Mouse (Mus musculus) forebrain, embryonic 10.5 days (tissue): ENCODE data around the gene Prss8. TPM values are rescaled to one million over a fixed set of nuclear protein-coding genes. Genes with fewer than 3 reads are reported as not detected.

ENCODE experiments used
- DNase-seq: peaks from one replicate; pipeline ENCODE4 v3.0.0-alpha.2; 2017; ENCODE audit warnings: low spot score; ENCODE audit errors: extremely low spot score
- H3K27ac ChIP-seq: fragments of 300-500 bp; sonication (generic); 2 replicates; pipeline ENCODE4 v1.5.1; 2016; ENCODE audit warnings: mild to moderate bottlenecking
- H3K27me3 ChIP-seq: fragments of 300-500 bp; sonication (generic); 2 replicates; pipeline ENCODE4 v1.6.1; 2016; ENCODE audit warnings: mild to moderate bottlenecking; ENCODE audit not compliant: poor library complexity, severe bottlenecking
- H3K36me3 ChIP-seq: fragments of 300-500 bp; sonication (generic); replicated peaks from 2 replicates; pipeline ENCODE4 v1.6.1; 2016; ENCODE audit warnings: mild to moderate bottlenecking, moderate library complexity
- H3K4me1 ChIP-seq: fragments of 300-500 bp; sonication (generic); 2 replicates; pipeline ENCODE4 v1.6.1; 2016
- H3K4me3 ChIP-seq: fragments of 300-500 bp; sonication (generic); 2 replicates; pipeline ENCODE4 v1.5.1; 2016; ENCODE audit warnings: mild to moderate bottlenecking, moderate library complexity
- H3K9me3 ChIP-seq: fragments of 300-500 bp; sonication (generic); 2 replicates; pipeline ENCODE4 v1.6.1; 2016; ENCODE audit warnings: mild to moderate bottlenecking, moderate library complexity
- WGBS: fragments of 180-500 bp; shearing (Covaris S2); methylation state at CpG from one replicate; pipeline ENCODE4 v1.1.7; 2016; 5-methylcytosine and 5-hydroxymethylcytosine counted together
- polyA plus RNA-seq: library from polyadenylated mRNA; unstranded; fragments of >200 nt; fragmentation: Nextera tagmentation; extraction: Ambion mirVana; gene quantifications from 2 replicates; pipeline ENCODE4 v1.2.1, GENCODE M21; 2016

Gene Prss8
- polyA plus RNA-seq, 1 experiment from 2014 or later = 5.9 TPM

- Histone ChIP-seq H3K36me3 (peaks cover 78% of the 10 kb centered on the region), H3K9me3 (0 out of 2 replicates have a peak, but pooled peaks cover 4% of the 10 kb centered on the region), H3K4me3 (no peak overlapping the region), H3K27ac (no peak overlapping the region), H3K4me1 (peaks cover 28% of the 10 kb centered on the region), H3K27me3 (no peaks in the 10 kb centered on the region)
- WGBS = 90% methylated on average over 12 of the region's 12 CpGs
- no peak for DNase-seq
Measured at GRCm38 (mm10) chr7:127880431-127880830, 49.5 kb downstream of the Prss8 start.

GRCm38 (mm10) chr7:127879301-127879700 lies 50.6 kb downstream of the Prss8 start:
- Histone ChIP-seq H3K4me1 (peaks cover 24% of the 10 kb centered on the region), H3K27ac (no peak overlapping the region), H3K9me3 (0 out of 2 replicates have a peak, but pooled peaks cover 4% of the 10 kb centered on the region), H3K27me3 (no peaks in the 10 kb centered on the region), H3K36me3 (peaks cover 67% of the 10 kb centered on the region), H3K4me3 (peak overlapping the region; percentile 12; the same call in 1 of the 2 replicates)
- no peak for DNase-seq
- WGBS = 97% methylated on average over 9 of the region's 9 CpGs

- peak within 1 kb of the TSS; percentile 93 for H3K4me3 ChIP-seq
- H3K36me3 ChIP-seq = peaks cover 64% of the 10 kb centered on the region
- peak; percentile 93 for DNase-seq
- H3K4me1 ChIP-seq = peaks cover 27% of the 10 kb centered on the region
- no peaks in the 10 kb centered on the region for H3K27me3 ChIP-seq
- peak within 1 kb of the TSS; percentile 99 for H3K27ac ChIP-seq
- under 1% methylated on average over 60 of the region's 60 CpGs for WGBS
- H3K9me3 ChIP-seq = 0 out of 2 replicates have a peak, but pooled peaks cover 4% of the 10 kb centered on the region
Measured at GRCm38 (mm10) chr7:127876467-127877348, 53.2 kb downstream of the Prss8 start, which contains the start of gene Zfp668. Gene Zfp668, minus strand, starts transcription at chr7:127876828.

GRCm38 (mm10) chr7:127876041-127876466 lies 53.9 kb downstream of the Prss8 start, which contains the start of gene Zfp646:
Gene Zfp646, plus strand, starts transcription at chr7:127876221.
- peaks cover 27% of the 10 kb centered on the region for H3K4me1 ChIP-seq
- no peaks in the 10 kb centered on the region for H3K27me3 ChIP-seq
- H3K9me3 ChIP-seq = 0 out of 2 replicates have a peak, but pooled peaks cover 4% of the 10 kb centered on the region
- peaks cover 64% of the 10 kb centered on the region for H3K36me3 ChIP-seq
- peak; percentile 90 for DNase-seq
- WGBS = under 1% methylated on average over 41 of the region's 41 CpGs
- peak within 1 kb of the TSS; percentile 99 for H3K27ac ChIP-seq
- peak within 1 kb of the TSS; percentile 93 for H3K4me3 ChIP-seq

Other genes with a start within 250 kb of the Prss8 start
- gene Bcl7c, start 221.2 kb downstream of the Prss8 start, polyA plus RNA-seq = 44.5 and 50.4 TPM in 2 replicates
- gene Ctf1, start 217.4 kb downstream of the Prss8 start, polyA plus RNA-seq = 5.9 and 6.0 TPM in 2 replicates
- gene Ctf2, start 197.9 kb downstream of the Prss8 start, polyA plus RNA-seq = 0.33 and 0.39 TPM in 2 replicates
- gene Fbxl19, start 185.6 kb downstream of the Prss8 start, polyA plus RNA-seq = 7.6 and 8.2 TPM in 2 replicates
- 8.4 and 9.8 TPM in 2 replicates for gene Orai3, start 160.3 kb downstream of the Prss8 start, polyA plus RNA-seq
- gene Setd1a, start 153.4 kb downstream of the Prss8 start, polyA plus RNA-seq = 16.0 and 17.1 TPM in 2 replicates
- gene Gm49388, start 144.5 kb downstream of the Prss8 start, polyA plus RNA-seq = not detected in 2 replicates
- 5.4 and 5.8 TPM in 2 replicates for gene Hsd3b7, start 129.5 kb downstream of the Prss8 start, polyA plus RNA-seq
- 23.7 and 24.6 TPM in 2 replicates for gene Stx4a, start 105.8 kb downstream of the Prss8 start, polyA plus RNA-seq
- 5.5 and 6.1 TPM in 2 replicates for gene Stx1b, start 105.6 kb downstream of the Prss8 start, polyA plus RNA-seq
- 18.6 and 19.5 TPM in 2 replicates for gene Zfp646, start 53.9 kb downstream of the Prss8 start, polyA plus RNA-seq
- gene Zfp668, start 53.3 kb downstream of the Prss8 start, polyA plus RNA-seq = 39.9 and 41.8 TPM in 2 replicates
- 0.32 and 0.49 TPM in 2 replicates for gene Prss53, start 39.1 kb downstream of the Prss8 start, polyA plus RNA-seq
- not detected in 2 replicates for gene Gm21974, start 34.6 kb downstream of the Prss8 start, polyA plus RNA-seq
- 32.2 and 41.4 TPM in 2 replicates for gene Vkorc1, start 34.5 kb downstream of the Prss8 start, polyA plus RNA-seq
- gene Bckdk, start 26.0 kb downstream of the Prss8 start, polyA plus RNA-seq = 130 and 140 TPM in 2 replicates
- 47.4 and 49.0 TPM in 2 replicates for gene Kat8, start 17.6 kb downstream of the Prss8 start, polyA plus RNA-seq
- 11.5 and 12.5 TPM in 2 replicates for gene Prss36, start 16.6 kb upstream of the Prss8 start, polyA plus RNA-seq
- 362 and 407 TPM in 2 replicates for gene Fus, start 37.4 kb upstream of the Prss8 start, polyA plus RNA-seq
- 6.3 and 6.6 TPM in 2 replicates for gene Pycard, start 63.8 kb upstream of the Prss8 start, polyA plus RNA-seq
- gene Trim72, start 73.8 kb upstream of the Prss8 start, polyA plus RNA-seq = not detected in 2 replicates
- 0.33 and 0.40 TPM in 2 replicates for gene Itgam, start 132.5 kb upstream of the Prss8 start, polyA plus RNA-seq
- not detected in 2 replicates for gene Gm49368, start 132.6 kb upstream of the Prss8 start, polyA plus RNA-seq
- gene Itgax, start 199.4 kb upstream of the Prss8 start, polyA plus RNA-seq = not detected in 2 replicates
- gene Itgad, start 224.3 kb upstream of the Prss8 start, polyA plus RNA-seq = not detected in 2 replicates